Mouse (Mus musculus) ES-E14 (cell line): ENCODE measurements around the gene Ppfia1.

Source experiments
- HCFC1 ChIP-seq: IDR thresholded peaks from 2 replicates; pipeline ENCODE4 v1.6.1; 2012; ENCODE audit warnings: low read length, inconsistent platforms, borderline replicate concordance; ENCODE audit not compliant: insufficient read depth
- MAFK ChIP-seq: IDR thresholded peaks from 2 replicates; pipeline ENCODE4 v1.6.1; 2014; ENCODE audit warnings: mild to moderate bottlenecking, low read depth, low read length, inconsistent platforms; ENCODE audit not compliant: insufficient read depth
- ZC3H11A ChIP-seq: IDR thresholded peaks from 2 replicates; pipeline ENCODE4 v1.6.1; 2012; ENCODE audit warnings: low read depth, mild to moderate bottlenecking, inconsistent platforms, low read length, borderline replicate concordance

GRCm38 (mm10) chr7:144527723-144528221 is 25.8 kb downstream of the Ppfia1 start:
- TF ChIP-seq HCFC1, result no peak
- TF ChIP-seq ZC3H11A, result no peak
- TF ChIP-seq MAFK, result no peak
